Mouse (Mus musculus): ENCODE measurements around the gene Tnfrsf13b.

- TF ChIP-seq CTCF (IDR thresholded peaks at IDR 0.05; ENCODE audit: extremely low read depth, insufficient read depth, low read length) (no peak), POLR2A (IDR thresholded peaks at IDR 0.05; ENCODE audit: extremely low read depth, insufficient read depth, low read length) (no peak)
Measured at GRCm38 (mm10) chr11:61116226-61116625, 10.3 kb upstream of the Tnfrsf13b start.

Data from cortical plate, adult 2 months (tissue).